Mouse (Mus musculus) effector memory CD4-positive, alpha-beta T cell, adult 7 months (primary cell): ENCODE measurements around the gene Cnppd1. TPM values are rescaled to one million over a fixed set of nuclear protein-coding genes. Genes with fewer than 3 reads are reported as not detected.

ENCODE experiments used
- polyA plus RNA-seq: library from polyadenylated mRNA; unstranded; fragments of 100-300 nt; shearing (Covaris generic); gene quantifications from one replicate; pipeline ENCODE4 v1.2.1, GENCODE M21; 2017

Cnppd1 gene
- 159 TPM for polyA plus RNA-seq

GRCm38 (mm10) chr1:75142301-75143261 lies at the start of gene Cnppd1, which contains the start of gene Retreg2:
Gene Cnppd1 (minus strand): TSS chr1:75142711.
Gene Retreg2 (plus strand): TSS chr1:75142778.

GRCm38 (mm10) chr1:75191622-75192402 lies 49.3 kb upstream of the Cnppd1 start, which contains the start of the genes Ankzf1 and Atg9a:
Gene Ankzf1 (plus strand): TSS chr1:75192151.
Gene Atg9a (minus strand): TSS chr1:75192196.

GRCm38 (mm10) chr1:75180105-75180590 lies 37.6 kb upstream of the Cnppd1 start, which contains the start of gene Abcb6:
Gene Abcb6 (minus strand): TSS chr1:75180392.

GRCm38 (mm10) chr1:75168472-75169464 lies 26.3 kb upstream of the Cnppd1 start, which contains the start of gene Zfand2b:
Gene Zfand2b (plus strand): TSS chr1:75168646.

GRCm38 (mm10) chr1:75133421-75134207 lies 8.9 kb downstream of the Cnppd1 start, which contains the start of gene Slc23a3:
Gene Slc23a3 (minus strand): TSS chr1:75133890.

GRCm38 (mm10) chr1:75124346-75125321 lies 17.9 kb downstream of the Cnppd1 start, which contains the start of gene Nhej1:
Gene Nhej1 (minus strand): TSS chr1:75125200.

Other genes with a start within 250 kb of the Cnppd1 start
- gene Cryba2, start 249.6 kb downstream of the Cnppd1 start, polyA plus RNA-seq, result not detected
- not detected for gene Cfap65, start 207.1 kb downstream of the Cnppd1 start, polyA plus RNA-seq
- 0.15 TPM for gene Ihh, start 191.0 kb downstream of the Cnppd1 start, polyA plus RNA-seq
- gene Nhej1, start 17.5 kb downstream of the Cnppd1 start, polyA plus RNA-seq, result 6.5 TPM
- gene Slc23a3, start 8.8 kb downstream of the Cnppd1 start, polyA plus RNA-seq, result 0.30 TPM
- 86.1 TPM for gene Retreg2, start 67 bp upstream of the Cnppd1 start, polyA plus RNA-seq
- 76.0 TPM for gene Zfand2b, start 25.9 kb upstream of the Cnppd1 start, polyA plus RNA-seq
- 3.3 TPM for gene Abcb6, start 37.7 kb upstream of the Cnppd1 start, polyA plus RNA-seq
- 19.0 TPM for gene Ankzf1, start 49.4 kb upstream of the Cnppd1 start, polyA plus RNA-seq
- gene Atg9a, start 49.5 kb upstream of the Cnppd1 start, polyA plus RNA-seq, result 17.3 TPM
- gene Glb1l, start 68.1 kb upstream of the Cnppd1 start, polyA plus RNA-seq, result 7.4 TPM
- gene Stk16, start 68.1 kb upstream of the Cnppd1 start, polyA plus RNA-seq, result 59.4 TPM
- gene Tuba4a, start 77.2 kb upstream of the Cnppd1 start, polyA plus RNA-seq, result 208 TPM
- not detected for gene A630095N17Rik, start 89.4 kb upstream of the Cnppd1 start, polyA plus RNA-seq
- 109 TPM for gene Dnajb2, start 93.7 kb upstream of the Cnppd1 start, polyA plus RNA-seq
- 0.13 TPM for gene Ptprn, start 121.8 kb upstream of the Cnppd1 start, polyA plus RNA-seq
- gene Resp18, start 135.7 kb upstream of the Cnppd1 start, polyA plus RNA-seq, result not detected
- 42.9 TPM for gene Dnpep, start 175.3 kb upstream of the Cnppd1 start, polyA plus RNA-seq
- not detected for gene Des, start 217.6 kb upstream of the Cnppd1 start, polyA plus RNA-seq
- gene Speg, start 232.6 kb upstream of the Cnppd1 start, polyA plus RNA-seq, result 0.59 TPM